Mouse (Mus musculus): ENCODE results near the gene 4930502E18Rik.

DNA sequence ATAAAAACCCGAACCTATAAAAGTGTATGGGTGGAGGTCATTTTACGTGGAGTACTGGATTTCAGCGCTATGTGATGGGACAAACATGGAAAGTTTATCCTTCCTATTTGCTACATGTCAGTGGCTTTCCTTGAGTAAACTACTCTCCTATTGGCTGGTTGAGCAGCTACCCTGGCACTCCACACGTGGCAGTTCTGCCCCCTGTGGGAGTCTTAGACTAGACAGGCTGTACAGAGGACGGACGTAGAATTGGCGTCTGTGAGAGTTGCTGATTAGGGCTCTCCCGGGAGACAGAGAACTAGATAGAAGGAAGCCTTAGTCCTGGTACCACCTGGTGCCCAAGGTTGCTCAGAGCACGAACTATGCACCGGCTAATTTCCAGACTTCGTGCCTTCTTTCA is at the start of gene 4930502E18Rik:
- TF ChIP-seq CTCF (IDR thresholded peaks at IDR 0.05; ENCODE audit: low read depth, low read length) (no peak), POLR2A (IDR thresholded peaks at IDR 0.05; ENCODE audit: borderline replicate concordance, low read depth, low read length) (no peak)
